Mouse (Mus musculus) cortical plate, adult 2 months (tissue): ENCODE measurements around the gene Plekhn1.

Experiments
- CTCF ChIP-seq: fragments of 200-500 bp; IDR thresholded peaks from 2 replicates; pipeline ENCODE4 v1.5.1; 2011; ENCODE audit warnings: mild to moderate bottlenecking, control low read depth, low read length; ENCODE audit not compliant: insufficient read depth; ENCODE audit errors: extremely low read depth
- POLR2A ChIP-seq: fragments of 200-500 bp; IDR thresholded peaks from 2 replicates; pipeline ENCODE4 v1.6.1; 2011; ENCODE audit warnings: mild to moderate bottlenecking, low read length, control low read depth; ENCODE audit not compliant: insufficient read depth; ENCODE audit errors: extremely low read depth

DNA sequence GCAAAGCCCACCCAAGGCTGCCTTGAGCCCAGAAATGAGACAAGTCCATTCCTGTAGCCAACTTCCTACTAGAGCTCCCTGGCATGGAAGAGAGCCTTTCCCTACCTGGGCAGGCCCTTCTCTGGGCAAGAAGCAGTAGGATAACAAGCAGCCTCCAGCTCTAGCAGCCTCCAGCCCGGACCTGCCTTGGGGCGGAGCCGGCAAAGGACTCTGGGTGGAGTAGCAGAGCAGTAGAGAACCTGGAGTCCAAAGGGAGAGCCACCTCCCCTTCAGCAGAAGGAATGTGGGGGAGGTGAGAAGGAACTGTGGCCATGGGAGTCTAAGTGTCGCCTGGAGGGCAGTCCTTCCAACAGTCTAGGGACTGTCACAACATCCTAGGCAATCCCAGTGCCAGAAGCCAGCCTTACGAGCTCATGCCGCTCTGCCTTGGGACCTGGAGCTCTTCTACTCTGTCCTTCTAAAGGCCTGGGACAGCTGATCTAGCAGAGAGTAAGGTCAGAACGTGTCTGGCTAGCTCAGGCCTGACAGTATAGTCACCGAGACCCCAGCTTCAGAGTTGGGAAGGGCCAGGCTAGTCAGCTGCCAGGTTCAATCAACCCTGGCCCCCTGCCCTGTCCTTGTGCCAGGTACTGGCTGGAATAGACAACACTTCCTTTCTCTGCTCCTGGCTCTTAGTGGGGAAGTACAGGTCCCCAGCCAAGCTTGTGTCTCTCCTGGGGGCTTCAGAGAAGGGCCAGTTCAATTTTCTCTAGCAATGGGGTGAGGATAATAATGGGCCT, 42.0 kb downstream of the Plekhn1 start:
- no peak for TF ChIP-seq CTCF
- no peak for TF ChIP-seq POLR2A
